Mouse (Mus musculus) adrenal gland, postnatal 4 days (tissue): ENCODE results near the gene Adamtsl2. TPM values are rescaled to one million over a fixed set of nuclear protein-coding genes. Genes with fewer than 3 reads are reported as not detected.

Source experiments
- DNase-seq, 2 experiments: peaks; one replicate each; pipeline ENCODE4 v3.0.0; 2021 to 2022; ENCODE audit warnings: low spot score in 2 of 2, mixed read lengths in 2 of 2
- total RNA-seq, 2 experiments: library from RNA; stranded (reverse); gene quantifications; 2 replicates each; pipeline ENCODE4 v1.2.3; 2021

Gene Adamtsl2
- total RNA-seq, 2 experiments from 2014 or later, result 9.6 to 13.5 TPM

- no peak for DNase-seq
Measured at GRCm38 (mm10) chr2:27074804-27075203, 4.4 kb upstream of the Adamtsl2 start.

GRCm38 (mm10) chr2:27075485-27075884 is 3.7 kb upstream of the Adamtsl2 start:
- no peak for DNase-seq

GRCm38 (mm10) chr2:27077655-27078244 is 1.4 kb upstream of the Adamtsl2 start:
- DNase-seq, result no peak

- no peak for DNase-seq
Measured at GRCm38 (mm10) chr2:27078312-27078711, 867 bp upstream of the Adamtsl2 start.

GRCm38 (mm10) chr2:27079649-27080048 is 470 bp downstream of the Adamtsl2 start:
- DNase-seq, result no peak

GRCm38 (mm10) chr2:27083761-27084475 is 4.7 kb downstream of the Adamtsl2 start:
- no peak for DNase-seq

- no peak for DNase-seq
Measured at GRCm38 (mm10) chr2:27084963-27085362, 5.8 kb downstream of the Adamtsl2 start.

- no peak for DNase-seq
Measured at GRCm38 (mm10) chr2:27085801-27086200, 6.6 kb downstream of the Adamtsl2 start.

GRCm38 (mm10) chr2:27086483-27087010 is 7.4 kb downstream of the Adamtsl2 start:
- DNase-seq, result no peak

- no peak for DNase-seq
Measured at GRCm38 (mm10) chr2:27087581-27087980, 8.4 kb downstream of the Adamtsl2 start.

GRCm38 (mm10) chr2:27088071-27088644 is 9.0 kb downstream of the Adamtsl2 start:
- no peak for DNase-seq

GRCm38 (mm10) chr2:27088700-27089099 is 9.5 kb downstream of the Adamtsl2 start:
- no peak for DNase-seq

- no peak for DNase-seq
Measured at GRCm38 (mm10) chr2:27089238-27089637, 10.1 kb downstream of the Adamtsl2 start.

GRCm38 (mm10) chr2:27095178-27095577 is 16.0 kb downstream of the Adamtsl2 start:
- no peak for DNase-seq

- no peak for DNase-seq
Measured at GRCm38 (mm10) chr2:27096341-27096981, 17.3 kb downstream of the Adamtsl2 start.

GRCm38 (mm10) chr2:27097241-27097656 is 18.1 kb downstream of the Adamtsl2 start:
- DNase-seq, result no peak

GRCm38 (mm10) chr2:27097776-27098175 is 18.6 kb downstream of the Adamtsl2 start:
- DNase-seq, result no peak

- no peak for DNase-seq
Measured at GRCm38 (mm10) chr2:27103554-27103953, 24.4 kb downstream of the Adamtsl2 start.

GRCm38 (mm10) chr2:27106816-27107215 is 27.6 kb downstream of the Adamtsl2 start:
- no peak for DNase-seq

GRCm38 (mm10) chr2:27108144-27108543 is 29.0 kb downstream of the Adamtsl2 start:
- DNase-seq, result no peak

- no peak for DNase-seq
Measured at GRCm38 (mm10) chr2:27109052-27109451, 29.9 kb downstream of the Adamtsl2 start.

GRCm38 (mm10) chr2:27112585-27112984 is 33.4 kb downstream of the Adamtsl2 start:
- no peak for DNase-seq
